In the genomic region with DNA sequence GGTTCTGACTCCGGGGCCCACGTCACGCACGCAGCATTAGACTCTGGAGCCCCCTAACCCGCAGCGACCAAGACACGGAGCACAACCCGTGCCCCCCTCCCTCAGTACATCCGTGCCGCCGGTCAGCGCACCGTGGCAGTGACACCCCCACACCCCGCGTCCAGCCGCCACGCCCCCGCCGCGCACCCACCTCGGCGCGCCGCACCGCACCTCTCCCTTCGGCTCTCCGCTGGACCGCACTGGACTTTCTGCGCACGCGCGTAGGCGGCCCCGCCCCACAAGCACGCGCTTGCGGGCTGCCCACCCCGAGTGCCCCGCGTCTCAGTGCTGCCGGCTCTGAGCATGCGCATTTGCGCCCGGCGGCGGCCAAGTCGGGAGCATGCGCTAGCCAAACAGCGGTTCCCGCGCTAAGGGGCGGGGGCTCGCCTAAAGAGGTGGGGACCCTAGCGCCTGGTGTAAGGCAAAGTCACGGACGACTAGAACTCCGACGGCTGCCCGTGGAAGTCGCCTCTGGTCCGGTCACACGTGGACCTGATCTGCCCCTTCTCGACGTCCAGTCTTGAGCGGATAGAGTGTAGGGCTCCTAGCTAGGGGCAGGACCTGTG, we compare ENCODE assay signal across 8 mouse cellular contexts. TPM values are rescaled to one million over a fixed set of nuclear protein-coding genes. Genes with fewer than 3 reads are reported as not detected.
DNase-seq lines count a peak whose midpoint lies in the region; ATAC-seq and TF ChIP-seq lines count a peak whose summit lies in the region.

Gene Tbc1d24 (minus strand): TSS at position 279 of the 605 bp plus-strand sequence.

- no peaks in the 10 kb centered on the region for H3K9me3 ChIP-seq in forebrain, postnatal 0 days (ENCODE audit: low read length)
- no peaks in the 10 kb centered on the region for H3K9me3 ChIP-seq in neural tube, embryonic 15.5 days (replicated peaks)

- WGBS in cerebellum, adult 2 months: under 1% methylated on average over 65 of the region's 65 CpGs
- WGBS in forebrain, postnatal 0 days: under 1% methylated on average over 64 of the region's 65 CpGs
- under 1% methylated on average over 65 of the region's 65 CpGs for WGBS in lung, adult 2 months
- WGBS in neural tube, embryonic 15.5 days: under 1% methylated on average over 55 of the region's 65 CpGs

- peak within 1 kb of the TSS; percentile 49 for H3K27ac ChIP-seq in cerebellum, adult 2 months (ENCODE audit: insufficient read depth, low read length)
- H3K27ac ChIP-seq in forebrain, postnatal 0 days (ENCODE audit: low read depth, low read length): peak within 1 kb of the TSS; percentile 76
- peak within 1 kb of the TSS; percentile 97 for H3K27ac ChIP-seq in layer of hippocampus, adult 2 months
- peak within 1 kb of the TSS; percentile 85 for H3K27ac ChIP-seq in neural tube, embryonic 15.5 days (replicated peaks)

- H3K4me2 ChIP-seq in forebrain, postnatal 0 days (ENCODE audit: low read depth): peak within 1 kb of the TSS; percentile 97
- peak within 1 kb of the TSS; percentile 95 for H3K4me2 ChIP-seq in neural tube, embryonic 15.5 days

- ATAC-seq in forebrain, postnatal 0 days: peak; percentile 84
- peak; percentile 82 for ATAC-seq in neural tube, embryonic 15.5 days (ENCODE audit: low FRiP score)

- DNase-seq in MEL-GATA-1-ER (ENCODE audit: extremely low read depth, low read depth): peak; percentile 79
- peak; percentile 96 for DNase-seq in cerebellum, adult 2 months
- peak; percentile 98 for DNase-seq in forebrain, postnatal 0 days
- DNase-seq in heart, postnatal 36 days: peak; percentile 91 to 94
- DNase-seq in layer of hippocampus, adult 2 months (ENCODE audit: low spot score in 2 of 2): peak; percentile 94 to 95
- peak; percentile 88 for DNase-seq in lung, adult 2 months
- DNase-seq in testis, postnatal 14 days (ENCODE audit: low spot score): peak; percentile 94

- no peak for TF ChIP-seq CTCF in cerebellum, adult 2 months (IDR thresholded peaks at IDR 0.05; ENCODE audit: borderline replicate concordance, insufficient read depth, low read depth, low read length)
- no peak for TF ChIP-seq CTCF in forebrain, postnatal 0 days (IDR thresholded peaks at IDR 0.05; ENCODE audit: low read depth)
- TF ChIP-seq CTCF in layer of hippocampus, adult 2 months (conservative IDR thresholded peaks at IDR 0.05): no peak
- TF ChIP-seq CTCF in lung, adult 2 months (IDR thresholded peaks at IDR 0.05; ENCODE audit: insufficient read depth, low read length): no peak

- H3K4me3 ChIP-seq in cerebellum, adult 2 months (replicated peaks; ENCODE audit: insufficient read depth, low read depth, low read length): peak within 1 kb of the TSS; percentile 65
- peak within 1 kb of the TSS; percentile 65 for H3K4me3 ChIP-seq in forebrain, postnatal 0 days (ENCODE audit: low read depth, low read length)
- H3K4me3 ChIP-seq in layer of hippocampus, adult 2 months: peak within 1 kb of the TSS; percentile 87
- H3K4me3 ChIP-seq in lung, adult 2 months (replicated peaks; ENCODE audit: extremely low read depth, low read depth, low read length): peak within 1 kb of the TSS; percentile 67
- peak within 1 kb of the TSS; percentile 81 for H3K4me3 ChIP-seq in neural tube, embryonic 15.5 days (replicated peaks)

- intact Hi-C loops in heart, postnatal 36 days (cut with DNase I): loop anchor here (2.0 kb wide), 2 partner anchors 37 to 45 kb away; partner anchors contain the start of genes Atp6v0c and Ccnf

- peak within 1 kb of the TSS; percentile 79 for H3K9ac ChIP-seq in forebrain, postnatal 0 days
- peak within 1 kb of the TSS; percentile 80 for H3K9ac ChIP-seq in neural tube, embryonic 15.5 days (replicated peaks)

- H3K36me3 ChIP-seq in forebrain, postnatal 0 days (ENCODE audit: insufficient read depth): no peaks in the 10 kb centered on the region
- H3K36me3 ChIP-seq in neural tube, embryonic 15.5 days: no peaks in the 10 kb centered on the region

- peak; percentile 90 for TF ChIP-seq POLR2A in cerebellum, adult 2 months (IDR thresholded peaks at IDR 0.05; ENCODE audit: borderline replicate concordance, insufficient read depth, low read length)
- TF ChIP-seq POLR2A in lung, adult 2 months (IDR thresholded peaks at IDR 0.05; ENCODE audit: borderline replicate concordance, extremely low read depth, low read depth, low read length): peak; percentile 49; the same call in 1 of the 2 replicates

- H3K27me3 ChIP-seq in cerebellum, adult 2 months (ENCODE audit: control insufficient read depth, insufficient read depth, low read length): no peaks in the 10 kb centered on the region
- no peaks in the 10 kb centered on the region for H3K27me3 ChIP-seq in forebrain, postnatal 0 days (ENCODE audit: insufficient read depth, low read length)
- H3K27me3 ChIP-seq in neural tube, embryonic 15.5 days (replicated peaks): peaks cover 2% of the 10 kb centered on the region; the same call in 1 of the 2 replicates

- peaks cover 26% of the 10 kb centered on the region for H3K4me1 ChIP-seq in cerebellum, adult 2 months (ENCODE audit: control insufficient read depth, insufficient read depth, low read length)
- H3K4me1 ChIP-seq in forebrain, postnatal 0 days (ENCODE audit: insufficient read depth): peaks cover 45% of the 10 kb centered on the region
- H3K4me1 ChIP-seq in lung, adult 2 months (ENCODE audit: control insufficient read depth, insufficient read depth, low read length): peaks cover 17% of the 10 kb centered on the region
- peaks cover 93% of the 10 kb centered on the region for H3K4me1 ChIP-seq in neural tube, embryonic 15.5 days

RNA-seq across cellular contexts. Expression of gene Tbc1d24, which starts in this region (rescaled TPM):
- polyA plus RNA-seq in cerebellum, adult 2 months (2012; rRNA removed): 45.6 and 50.3 TPM in 2 replicates
- total RNA-seq in forebrain, postnatal 0 days (2014; rRNA removed): 94.5 and 113 TPM in 2 replicates
- polyA plus RNA-seq in forebrain, postnatal 0 days (2015; fragmentation: Nextera tagmentation; extraction: Ambion mirVana): 15.7 and 23.5 TPM in 2 replicates
- 1 to 10 TPM; 8.4 to 9.4 TPM for total RNA-seq in heart, postnatal 36 days (2021)
- 10 to 100 TPM; 61.2 to 66.1 TPM for total RNA-seq in layer of hippocampus, adult 2 months (2021)
- polyA plus RNA-seq in lung, adult 2 months (2012; rRNA removed): 13.9 and 30.2 TPM in 2 replicates
- 21.0 and 24.0 TPM in 2 replicates for polyA plus RNA-seq in neural tube, embryonic 15.5 days (2015; fragmentation: Nextera tagmentation; extraction: Ambion mirVana)

Comparison
In these comparisons a context has a peak if more than half of its experiments do, and no peak if none do; other contexts are left out.
1. Peak in every context shown above with its lines: DNase-seq, ATAC-seq, H3K4me3 ChIP-seq and H3K27ac ChIP-seq.